Mouse (Mus musculus) brain, embryonic 14.5 days (tissue): ENCODE data around the gene Thap11. TPM values are rescaled to one million over a fixed set of nuclear protein-coding genes. Genes with fewer than 3 reads are reported as not detected.

Source experiments
- DNase-seq: peaks from one replicate; pipeline ENCODE4 v3.0.0-alpha.2; 2011; ENCODE audit warnings: low read depth
- CTCF ChIP-seq: fragments of 200-500 bp; IDR thresholded peaks from 2 replicates; pipeline ENCODE4 v1.5.1; 2012; ENCODE audit warnings: inconsistent platforms, mild to moderate bottlenecking, moderate library complexity, borderline replicate concordance; ENCODE audit not compliant: insufficient read depth, insufficient read length; ENCODE audit errors: extremely low read depth
- POLR2A ChIP-seq: fragments of 200-500 bp; IDR thresholded peaks from 2 replicates; pipeline ENCODE4 v1.6.1; 2012; ENCODE audit warnings: mild to moderate bottlenecking, inconsistent platforms, borderline replicate concordance; ENCODE audit not compliant: poor library complexity, insufficient read depth, insufficient read length, severe bottlenecking; ENCODE audit errors: extremely low read depth
- polyA plus RNA-seq: library from polyadenylated mRNA; depleted of rRNA; stranded (reverse); fragments of >200 nt; gene quantifications from 2 replicates; pipeline ENCODE4 v1.2.3, GENCODE M21; 2012

The Thap11 gene
- polyA plus RNA-seq, 1 experiment, result 61.3 TPM

GRCm38 (mm10) chr8:105852146-105852729, 2.7 kb upstream of the Thap11 start:
- no peak for DNase-seq
- no peak for TF ChIP-seq CTCF
- TF ChIP-seq POLR2A, result no peak

- TF ChIP-seq CTCF, result no peak
- no peak for TF ChIP-seq POLR2A
- no peak for DNase-seq
Observed at GRCm38 (mm10) chr8:105853178-105853577, 1.8 kb upstream of the Thap11 start, which contains the start of gene Cenpt. Gene Cenpt (minus strand): TSS chr8:105853278.

- TF ChIP-seq POLR2A (no peak), CTCF (no peak)
- DNase-seq, result no peak
Observed at GRCm38 (mm10) chr8:105854303-105854702, 629 bp upstream of the Thap11 start.

- TF ChIP-seq CTCF (no peak), POLR2A (no peak)
- DNase-seq, result peak; percentile 65
Observed at GRCm38 (mm10) chr8:105855248-105856167, 576 bp downstream of the Thap11 start.

GRCm38 (mm10) chr8:105856168-105856835, 1.4 kb downstream of the Thap11 start:
- DNase-seq, result no peak
- TF ChIP-seq CTCF, result no peak
- TF ChIP-seq POLR2A, result no peak

GRCm38 (mm10) chr8:105858495-105858894, 3.6 kb downstream of the Thap11 start:
- no peak for DNase-seq
- TF ChIP-seq CTCF, result no peak

GRCm38 (mm10) chr8:105859314-105859713, 4.4 kb downstream of the Thap11 start:
- no peak for TF ChIP-seq CTCF
- TF ChIP-seq POLR2A, result no peak
- no peak for DNase-seq

GRCm38 (mm10) chr8:105860143-105860981, 5.4 kb downstream of the Thap11 start, which contains the start of gene Nutf2:
Gene Nutf2 (plus strand): TSS chr8:105860580.
- peak; percentile 99 for DNase-seq
- TF ChIP-seq POLR2A (peak; percentile 95), CTCF (no peak)

- peak; percentile 20 for DNase-seq
- TF ChIP-seq CTCF (peak; percentile 10; the same call in 1 of the 2 replicates), POLR2A (no peak)
Observed at GRCm38 (mm10) chr8:105861951-105862350, 7.0 kb downstream of the Thap11 start.

GRCm38 (mm10) chr8:105866364-105867029, 11.6 kb downstream of the Thap11 start:
- no peak for DNase-seq
- peak; percentile 23; the same call in 1 of the 2 replicates for TF ChIP-seq CTCF
- TF ChIP-seq POLR2A, result no peak

GRCm38 (mm10) chr8:105874301-105874700, 19.4 kb downstream of the Thap11 start:
- no peak for DNase-seq
- TF ChIP-seq CTCF, result no peak
- TF ChIP-seq POLR2A, result no peak
